Mouse (Mus musculus) erythroblast, embryonic 14.5 days (primary cell): Measurements from ENCODE around the gene Cemip2. TPM values are rescaled to one million over a fixed set of nuclear protein-coding genes. Genes with fewer than 3 reads are reported as not detected.
"Not testable (repeated sequence)": the region's sequence is repeated elsewhere in the genome, so short reads cannot be mapped to it uniquely, and the experiment has no call there.

Experiments used
- H3K27me3 ChIP-seq: 2 replicates; pipeline ENCODE4 v1.6.1; 2012; ENCODE audit warnings: inconsistent platforms; ENCODE audit not compliant: control insufficient read depth
- H3K36me3 ChIP-seq: 2 replicates; pipeline ENCODE4 v1.6.1; 2012; ENCODE audit warnings: mild to moderate bottlenecking, inconsistent platforms; ENCODE audit not compliant: control insufficient read depth
- H3K4me1 ChIP-seq: 2 replicates; pipeline ENCODE4 v1.6.1; 2012; ENCODE audit warnings: inconsistent platforms; ENCODE audit not compliant: control insufficient read depth
- H3K4me3 ChIP-seq: replicated peaks from 2 replicates; pipeline ENCODE3; 2012; ENCODE audit warnings: moderate library complexity, mild to moderate bottlenecking, inconsistent platforms
- H3K9me3 ChIP-seq: 2 replicates; pipeline ENCODE4 v1.6.1; 2012; ENCODE audit warnings: low read length, inconsistent platforms, mixed read lengths; ENCODE audit not compliant: control insufficient read depth
- GATA1 ChIP-seq: IDR thresholded peaks from 2 replicates; pipeline ENCODE4 v1.6.1; 2012; ENCODE audit warnings: low read length, inconsistent platforms, mixed read lengths
- TAL1 ChIP-seq: IDR thresholded peaks from 3 replicates; pipeline ENCODE4 v1.6.1; 2012; ENCODE audit warnings: low read length, inconsistent platforms, mixed read lengths
- polyA plus RNA-seq: library from polyadenylated mRNA; stranded (reverse); fragments of >175 nt; gene quantifications from 2 replicates; pipeline ENCODE4 v1.2.3, GENCODE M21; 2012

Cemip2 gene
- polyA plus RNA-seq, 1 experiment, result 0.04 TPM

- no peaks in the 10 kb centered on the region for H3K27me3 ChIP-seq
- peaks cover 3% of the 10 kb centered on the region for H3K4me1 ChIP-seq
- H3K9me3 ChIP-seq, result no peaks in the 10 kb centered on the region
- no peaks in the 10 kb centered on the region for H3K36me3 ChIP-seq
- TF ChIP-seq GATA1 (no peak), TAL1 (no peak)
- H3K4me3 ChIP-seq, result no peak overlapping the region
Measured at GRCm38 (mm10) chr19:21866094-21866493, 88.0 kb downstream of the Cemip2 start.

GRCm38 (mm10) chr19:21866756-21867155 lies 88.6 kb downstream of the Cemip2 start:
- not testable (repeated sequence) for H3K27me3 ChIP-seq, H3K4me3 ChIP-seq, H3K4me1 ChIP-seq, H3K9me3 ChIP-seq, H3K36me3 ChIP-seq

- Histone ChIP-seq H3K9me3 (no peaks in the 10 kb centered on the region), H3K36me3 (no peaks in the 10 kb centered on the region), H3K4me3 (no peak overlapping the region), H3K27me3 (no peaks in the 10 kb centered on the region), H3K4me1 (peaks cover 3% of the 10 kb centered on the region)
- no peak for TF ChIP-seq GATA1
- no peak for TF ChIP-seq TAL1
Measured at GRCm38 (mm10) chr19:21868471-21868870, 90.3 kb downstream of the Cemip2 start.

GRCm38 (mm10) chr19:21882110-21882940 lies 104.2 kb downstream of the Cemip2 start:
- TF ChIP-seq GATA1, result no peak
- no peak for TF ChIP-seq TAL1
- no peaks in the 10 kb centered on the region for H3K36me3 ChIP-seq
- no peaks in the 10 kb centered on the region for H3K4me1 ChIP-seq
- no peak overlapping the region for H3K4me3 ChIP-seq
- H3K27me3 ChIP-seq, result no peaks in the 10 kb centered on the region
- no peaks in the 10 kb centered on the region for H3K9me3 ChIP-seq

- H3K27me3 ChIP-seq, result no peaks in the 10 kb centered on the region
- no peaks in the 10 kb centered on the region for H3K36me3 ChIP-seq
- no peaks in the 10 kb centered on the region for H3K9me3 ChIP-seq
- no peak overlapping the region for H3K4me3 ChIP-seq
- no peak for TF ChIP-seq GATA1
- TF ChIP-seq TAL1, result no peak
- no peaks in the 10 kb centered on the region for H3K4me1 ChIP-seq
Measured at GRCm38 (mm10) chr19:21883053-21883452, 104.9 kb downstream of the Cemip2 start.

- Histone ChIP-seq H3K9me3 (no peaks in the 10 kb centered on the region), H3K36me3 (no peaks in the 10 kb centered on the region), H3K4me1 (no peaks in the 10 kb centered on the region), H3K4me3 (no peak overlapping the region), H3K27me3 (no peaks in the 10 kb centered on the region)
- TF ChIP-seq TAL1 (no peak), GATA1 (no peak)
Measured at GRCm38 (mm10) chr19:21883922-21884321, 105.8 kb downstream of the Cemip2 start.

- Histone ChIP-seq H3K27me3 (no peaks in the 10 kb centered on the region), H3K4me3 (no peak overlapping the region), H3K36me3 (no peaks in the 10 kb centered on the region), H3K9me3 (no peaks in the 10 kb centered on the region), H3K4me1 (no peaks in the 10 kb centered on the region)
- TF ChIP-seq TAL1, result no peak
- TF ChIP-seq GATA1, result no peak
Measured at GRCm38 (mm10) chr19:21884385-21884784, 106.2 kb downstream of the Cemip2 start.

- Histone ChIP-seq H3K4me3 (no peak overlapping the region), H3K36me3 (no peaks in the 10 kb centered on the region)
- TF ChIP-seq GATA1 (no peak), TAL1 (no peak)
Measured at GRCm38 (mm10) chr19:21886166-21886657, 108.1 kb downstream of the Cemip2 start.

GRCm38 (mm10) chr19:21890699-21891098 lies 112.6 kb downstream of the Cemip2 start:
- Histone ChIP-seq H3K4me3 (no peak overlapping the region), H3K36me3 (no peaks in the 10 kb centered on the region), H3K27me3 (no peaks in the 10 kb centered on the region), H3K9me3 (no peaks in the 10 kb centered on the region), H3K4me1 (no peaks in the 10 kb centered on the region)
- TF ChIP-seq GATA1, result no peak
- no peak for TF ChIP-seq TAL1

More at GRCm38 (mm10) chr19:21886166-21886657, 108.1 kb downstream of the Cemip2 start:
- H3K4me1 ChIP-seq, result no peaks in the 10 kb centered on the region
- no peaks in the 10 kb centered on the region for H3K9me3 ChIP-seq
- H3K27me3 ChIP-seq, result no peaks in the 10 kb centered on the region
